Mouse (Mus musculus) spleen, adult 18-20 months (tissue): ENCODE results near the gene Smim20.

ENCODE experiments used
- DNase-seq, 2 experiments: peaks; one replicate each; pipeline ENCODE4 v3.0.0; 2022; ENCODE audit warnings: mixed read lengths in 2 of 2

Smim20 gene

GRCm38 (mm10) chr5:53266931-53267853, at the start of gene Smim20:
Smim20 (plus strand) TSS chr5:53267083.
- DNase-seq, result peak; percentile 81 to 91

DNA sequence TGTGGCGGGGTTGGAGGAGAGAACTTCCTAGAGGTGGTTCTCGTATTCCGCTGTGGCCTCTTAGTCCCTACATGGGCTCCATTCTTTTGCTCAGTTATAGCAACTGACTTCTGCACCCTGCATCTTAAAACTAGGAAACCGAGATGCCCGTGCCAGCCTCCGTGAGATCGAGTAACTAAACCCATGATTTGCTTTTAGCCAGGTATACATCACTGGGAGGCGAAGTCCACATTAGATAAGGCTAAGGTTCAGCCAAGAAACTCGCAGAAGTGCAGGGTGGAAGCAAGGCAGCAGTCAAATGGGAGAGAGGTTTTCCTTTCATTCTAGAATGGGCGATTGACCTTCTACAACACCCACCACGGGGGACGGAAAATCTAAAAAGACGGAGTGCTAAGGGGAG, 41.4 kb upstream of the Smim20 start:
- no peak for DNase-seq

- DNase-seq, result no peak
These were observed 36.3 kb upstream of the Smim20 start for GRCm38 (mm10) chr5:53230560-53230959.

GRCm38 (mm10) chr5:53235551-53235950, 31.3 kb upstream of the Smim20 start:
- no peak for DNase-seq

DNA sequence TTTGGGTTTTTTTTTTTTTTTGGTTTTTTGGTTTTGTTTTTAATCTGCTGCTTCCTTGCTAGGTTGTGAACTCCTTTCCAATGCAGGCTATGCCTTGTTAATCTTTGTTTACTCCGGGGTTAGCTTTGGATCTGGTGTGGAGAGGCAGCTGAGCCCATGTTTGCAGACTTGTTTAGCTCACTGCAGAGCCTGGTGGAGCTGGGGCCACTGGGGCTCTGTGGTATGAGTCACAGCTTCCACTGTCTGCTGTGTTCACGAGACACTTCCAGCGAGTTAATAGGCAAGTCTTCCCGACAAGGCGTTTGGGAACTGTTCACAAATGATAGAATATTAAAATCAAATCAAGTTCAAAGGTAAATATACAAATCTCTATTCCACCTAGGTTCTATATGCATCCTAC, 30.7 kb upstream of the Smim20 start:
- DNase-seq, result no peak

- no peak for DNase-seq
These were observed 30.1 kb upstream of the Smim20 start for GRCm38 (mm10) chr5:53236749-53237148.

GRCm38 (mm10) chr5:53238761-53239160, 28.1 kb upstream of the Smim20 start:
- no peak for DNase-seq

DNA sequence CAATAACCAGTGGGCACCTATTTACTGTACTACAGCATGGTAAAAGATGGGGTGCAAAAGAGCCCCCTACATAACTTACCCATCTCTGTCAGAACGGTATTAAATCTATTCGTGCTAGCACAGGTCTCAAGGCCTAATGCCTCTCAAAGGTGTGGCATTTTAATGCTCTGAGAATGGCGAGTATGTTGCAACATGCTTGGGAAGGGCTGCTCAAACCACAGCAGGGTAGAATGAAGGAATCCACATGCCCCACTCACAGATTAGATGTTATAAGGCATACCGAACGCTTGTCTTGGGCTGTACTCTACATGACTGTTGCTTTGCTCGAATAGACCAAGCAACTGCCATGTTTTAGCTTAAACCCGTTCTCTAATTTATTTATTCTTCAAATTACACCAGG, 27.7 kb upstream of the Smim20 start:
- DNase-seq, result no peak

DNA sequence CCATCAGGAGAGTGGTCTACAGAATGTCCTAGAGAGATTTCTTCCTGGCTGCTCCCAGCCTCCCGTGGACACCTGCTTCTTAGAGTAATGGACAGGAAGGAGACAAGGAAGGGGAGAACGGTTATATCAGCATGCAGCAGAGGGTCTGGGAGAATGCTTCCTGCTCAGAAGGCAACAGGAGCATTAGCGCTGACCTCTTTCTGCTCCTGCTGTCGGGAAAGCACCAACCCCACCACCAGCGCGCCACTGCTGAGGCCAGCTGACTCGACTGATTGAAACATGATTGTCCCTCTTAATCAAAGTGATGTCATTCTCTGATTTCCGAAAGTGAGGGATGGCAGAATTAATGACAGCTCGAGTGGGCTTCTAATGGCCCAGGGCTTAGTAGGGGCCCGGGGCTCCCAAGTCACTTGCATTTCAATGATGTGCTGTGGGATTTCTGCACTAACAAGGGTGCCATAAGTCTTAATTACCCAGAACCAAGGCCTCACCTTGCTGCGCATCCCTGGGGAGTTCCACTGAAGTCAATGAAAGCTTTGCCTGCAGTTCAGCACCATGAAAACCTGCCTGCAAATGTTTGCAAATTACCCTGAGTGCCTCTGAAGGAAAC, 26.9 kb upstream of the Smim20 start:
- no peak for DNase-seq

GRCm38 (mm10) chr5:53241109-53241508, 25.8 kb upstream of the Smim20 start:
- no peak for DNase-seq

- DNase-seq, result no peak
These were observed 24.9 kb upstream of the Smim20 start for GRCm38 (mm10) chr5:53241963-53242362.

- DNase-seq, result no peak
These were observed 23.9 kb upstream of the Smim20 start for GRCm38 (mm10) chr5:53242865-53243499.

DNA sequence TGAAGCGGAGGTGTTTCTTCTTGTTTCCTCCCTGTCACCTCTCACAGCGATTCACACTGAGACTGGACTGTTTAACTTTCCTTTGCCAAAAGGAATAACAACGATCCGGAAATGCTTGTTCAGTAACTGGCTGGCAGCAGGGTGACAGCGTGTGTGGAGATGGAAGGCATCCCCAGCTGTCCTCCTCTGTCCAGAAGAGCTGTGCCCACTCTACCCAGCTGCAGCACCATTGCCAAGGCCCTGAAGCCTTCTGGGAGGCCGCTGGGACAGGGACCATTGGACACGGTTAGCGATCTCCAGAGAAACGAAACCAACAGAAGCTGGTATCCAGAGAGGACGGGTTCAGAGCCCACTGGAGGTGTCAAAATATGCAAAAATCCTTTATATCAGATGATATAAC, 22.9 kb upstream of the Smim20 start:
- DNase-seq, result no peak

- no peak for DNase-seq
These were observed 18.4 kb upstream of the Smim20 start for GRCm38 (mm10) chr5:53248499-53248898.

GRCm38 (mm10) chr5:53249431-53250061, 17.3 kb upstream of the Smim20 start:
- DNase-seq, result no peak

GRCm38 (mm10) chr5:53254154-53254553, 12.7 kb upstream of the Smim20 start:
- DNase-seq, result no peak

DNA sequence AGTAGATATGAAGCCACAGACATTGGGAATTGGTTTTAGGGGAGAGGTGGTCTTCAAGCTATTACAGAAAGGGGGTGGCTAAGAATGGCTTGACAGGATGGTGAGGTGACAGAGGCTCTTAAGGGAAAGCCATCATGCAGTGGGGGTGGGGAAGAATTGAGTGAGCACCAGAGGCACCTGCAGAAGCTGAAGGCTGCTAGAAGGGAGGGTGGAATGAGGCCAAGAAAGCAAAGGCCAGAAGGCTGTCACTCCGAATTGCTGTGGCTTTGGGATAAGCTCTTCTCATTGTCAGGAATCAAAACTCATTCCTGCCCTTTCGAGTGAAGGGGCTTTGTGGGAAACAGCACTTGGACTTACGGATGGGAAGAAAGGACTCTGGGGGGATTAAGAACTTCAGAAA, 12.1 kb upstream of the Smim20 start:
- DNase-seq, result no peak

DNA sequence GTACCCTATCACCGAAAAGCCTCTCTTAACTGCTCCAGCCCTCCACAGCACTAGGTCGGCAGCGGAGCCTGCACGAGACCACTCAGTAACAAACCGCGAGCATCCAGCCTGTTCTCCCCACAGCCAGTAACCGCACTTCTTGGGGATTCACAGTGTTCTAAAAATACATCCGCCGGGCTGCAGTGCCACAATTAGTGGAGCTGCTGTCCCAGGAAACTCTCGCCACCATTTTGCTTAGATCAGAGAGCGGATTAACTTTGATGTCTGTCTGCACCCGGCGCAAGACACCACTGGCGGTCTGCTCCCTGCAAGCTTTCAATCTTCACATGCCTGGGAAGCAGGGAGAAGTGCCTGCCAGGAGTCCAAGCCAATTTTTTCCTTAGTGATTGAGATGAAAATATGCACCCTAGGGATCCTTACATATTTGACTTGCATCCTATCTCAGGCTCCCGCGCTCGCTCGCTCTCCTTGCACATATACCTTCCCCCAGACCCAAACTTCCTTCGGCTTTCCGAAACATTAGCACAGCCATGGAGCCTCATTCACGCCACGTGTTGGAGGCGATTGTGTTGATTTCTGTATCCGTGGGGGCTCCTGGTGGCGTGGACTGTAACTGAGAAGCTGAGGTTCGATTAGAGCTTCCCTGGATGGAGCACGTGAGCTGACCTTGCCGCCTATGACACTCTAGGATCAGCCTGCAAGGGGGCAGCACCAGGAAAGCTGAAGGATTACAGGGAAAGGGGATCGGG, 8.7 kb upstream of the Smim20 start:
- DNase-seq, result no peak

GRCm38 (mm10) chr5:53259894-53260293, 7.0 kb upstream of the Smim20 start:
- no peak for DNase-seq

GRCm38 (mm10) chr5:53261999-53262398, 4.9 kb upstream of the Smim20 start:
- DNase-seq, result no peak

DNA sequence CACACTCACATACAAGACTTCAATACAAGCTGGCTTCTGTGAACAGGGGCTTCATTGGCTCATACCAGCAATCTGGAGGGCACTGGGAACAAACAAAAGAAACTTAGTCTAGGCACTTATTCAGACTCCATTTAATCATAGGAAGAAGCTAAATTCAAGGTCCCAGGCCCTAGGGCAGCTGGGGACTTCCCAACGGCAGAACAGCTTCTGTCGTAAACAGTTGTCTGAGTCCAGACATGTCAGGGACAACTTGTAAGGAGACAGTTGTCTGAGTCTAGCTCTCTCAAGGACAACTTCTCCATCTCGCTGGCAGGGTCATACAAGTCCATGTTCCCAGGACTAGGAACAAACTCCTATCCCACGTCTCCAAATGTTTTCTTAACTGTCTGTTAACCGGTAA, 2.8 kb upstream of the Smim20 start:
- DNase-seq, result no peak

DNA sequence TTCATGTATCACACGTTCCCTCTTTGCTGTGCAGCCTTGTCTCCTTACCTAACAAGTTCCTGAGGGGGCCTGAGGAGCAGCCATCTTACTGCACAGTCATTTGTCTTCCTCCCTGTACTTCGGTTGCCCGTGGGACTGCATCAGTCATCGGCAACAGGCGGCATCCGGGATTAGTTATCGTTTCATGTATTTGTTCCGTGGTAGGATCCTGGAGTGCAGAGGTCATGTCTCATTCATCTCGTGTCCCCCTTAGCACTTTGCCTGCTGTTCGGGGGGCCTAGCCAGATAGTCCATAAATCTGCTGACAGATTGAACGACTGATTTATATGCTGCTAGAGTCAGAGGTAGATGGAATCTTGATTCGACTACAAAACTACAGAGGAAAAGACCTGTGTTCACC, 1.1 kb upstream of the Smim20 start:
- DNase-seq, result no peak

GRCm38 (mm10) chr5:53266181-53266580, 702 bp upstream of the Smim20 start:
- no peak for DNase-seq
